Mouse (Mus musculus) MEL (cell line): ENCODE measurements at regions not wholly inside any gene's neighbourhood (a gene's known extent, or its start where the extent isn't known, plus 50 kb on each side); places are given as distances from the start of the nearest gene placed in this dataset.

Source experiments
- DNase-seq: peaks from one replicate; pipeline ENCODE4 v3.0.0; 2011; ENCODE audit warnings: low read depth, low spot score
- H3K27ac ChIP-seq: 2 replicates; pipeline ENCODE4 v1.5.1; 2012; ENCODE audit warnings: low read depth, mild to moderate bottlenecking, control low read depth, low read length, moderate library complexity; ENCODE audit not compliant: control insufficient read depth
- H3K27me3 ChIP-seq, 2 experiments: fragments of 150-350 bp in 1 of 2; sonication (generic) in 1 of 2; 2 replicates each; pipeline ENCODE4 v1.6.1; 2012; ENCODE audit warnings: low read length in 2 of 2, mild to moderate bottlenecking in 2 of 2, improper control_type of control experiment in 1 of 2, moderate library complexity in 1 of 2; ENCODE audit not compliant: insufficient read depth in 2 of 2, control insufficient read depth in 1 of 2
- H3K36me3 ChIP-seq, 2 experiments: 2 replicates each; pipeline ENCODE4 v1.6.1; 2012 to 2014; ENCODE audit warnings: low read length in 2 of 2, improper control_type of control experiment in 1 of 2, inconsistent platforms in 1 of 2, mild to moderate bottlenecking in 1 of 2; ENCODE audit not compliant: insufficient read depth in 2 of 2, control insufficient read depth in 1 of 2
- H3K4me1 ChIP-seq, 2 experiments: fragments of 150-350 bp in 1 of 2; sonication (generic) in 1 of 2; 2 replicates each; pipeline ENCODE4 v1.6.1; 2012; ENCODE audit warnings: low read length in 2 of 2, improper control_type of control experiment in 1 of 2, mild to moderate bottlenecking in 1 of 2; ENCODE audit not compliant: insufficient read depth in 2 of 2, control insufficient read depth in 1 of 2
- H3K4me3 ChIP-seq, 2 experiments: fragments of 150-350 bp in 1 of 2; sonication (generic) in 1 of 2; 2 replicates each; pipeline ENCODE4 v1.5.1; 2012; ENCODE audit warnings: low read depth in 2 of 2, low read length in 2 of 2, mild to moderate bottlenecking in 2 of 2, moderate library complexity in 2 of 2, control low read depth in 1 of 2, improper control_type of control experiment in 1 of 2; ENCODE audit not compliant: control insufficient read depth in 1 of 2, insufficient read depth in 1 of 2
- H3K79me2 ChIP-seq: 2 replicates; pipeline ENCODE4 v1.6.1; 2012; ENCODE audit warnings: mild to moderate bottlenecking, low read length, moderate library complexity; ENCODE audit not compliant: control insufficient read depth, poor library complexity, insufficient read depth
- H3K9ac ChIP-seq: 2 replicates; pipeline ENCODE4 v1.6.1; 2012; ENCODE audit warnings: low read depth, mild to moderate bottlenecking, control low read depth, low read length, moderate library complexity; ENCODE audit not compliant: control insufficient read depth, poor library complexity, severe bottlenecking
- H3K9me3 ChIP-seq: fragments of 150-350 bp; sonication (generic); replicated peaks from 2 replicates; pipeline ENCODE4 v1.6.1; 2012; ENCODE audit warnings: mild to moderate bottlenecking, low read length, improper control_type of control experiment, moderate library complexity; ENCODE audit not compliant: insufficient read depth
- ETS1 ChIP-seq: IDR thresholded peaks from 2 replicates; pipeline ENCODE4 v1.6.1; 2012; ENCODE audit warnings: low read depth, mild to moderate bottlenecking, inconsistent platforms, low read length, improper control_type of control experiment, moderate library complexity
- GATA1 ChIP-seq: IDR thresholded peaks from 2 replicates; pipeline ENCODE4 v1.6.1; 2011; ENCODE audit warnings: low read depth, low read length, improper control_type of control experiment
- MAFK ChIP-seq: IDR thresholded peaks from 2 replicates; pipeline ENCODE4 v1.6.1; 2011; ENCODE audit warnings: low read depth, mild to moderate bottlenecking, low read length, improper control_type of control experiment, borderline replicate concordance
- MAZ ChIP-seq: IDR thresholded peaks from 2 replicates; pipeline ENCODE4 v1.6.1; 2012; ENCODE audit warnings: low read depth, mild to moderate bottlenecking, inconsistent platforms, low read length, improper control_type of control experiment
- MEF2A ChIP-seq: IDR thresholded peaks from 2 replicates; pipeline ENCODE4 v1.6.1; 2014; ENCODE audit warnings: low read depth, mild to moderate bottlenecking, inconsistent platforms, low read length, improper control_type of control experiment; ENCODE audit not compliant: poor library complexity, insufficient replicate concordance, severe bottlenecking; ENCODE audit errors: extremely low read depth
- MXI1 ChIP-seq: IDR thresholded peaks from 2 replicates; pipeline ENCODE4 v1.6.1; 2011; ENCODE audit warnings: mild to moderate bottlenecking, low read depth, low read length, improper control_type of control experiment
- POLR2AphosphoS5 ChIP-seq: IDR thresholded peaks from 2 replicates; pipeline ENCODE4 v1.6.1; 2012; ENCODE audit warnings: low read depth, borderline replicate concordance, mild to moderate bottlenecking, inconsistent platforms, low read length, moderate library complexity, mixed read lengths
- RCOR1 ChIP-seq: IDR thresholded peaks from 2 replicates; pipeline ENCODE4 v1.6.1; 2012; ENCODE audit warnings: low read depth, mild to moderate bottlenecking, inconsistent platforms, low read length, improper control_type of control experiment
- SIN3A ChIP-seq: IDR thresholded peaks from 2 replicates; pipeline ENCODE4 v1.6.1; 2012; ENCODE audit warnings: low read length, improper control_type of control experiment, inconsistent platforms
- TCF12 ChIP-seq: IDR thresholded peaks from 2 replicates; pipeline ENCODE4 v1.6.1; 2014; ENCODE audit warnings: low read depth, mild to moderate bottlenecking, inconsistent platforms, low read length, improper control_type of control experiment, moderate library complexity
- USF1 ChIP-seq: IDR thresholded peaks from 2 replicates; pipeline ENCODE4 v1.6.1; 2014; ENCODE audit warnings: low read depth, mild to moderate bottlenecking, inconsistent platforms, low read length, improper control_type of control experiment, moderate library complexity
- ZKSCAN1 ChIP-seq: IDR thresholded peaks from 2 replicates; pipeline ENCODE4 v1.6.1; 2012; ENCODE audit warnings: low read depth, mild to moderate bottlenecking, inconsistent platforms, low read length, improper control_type of control experiment, moderate library complexity
- ZNF384 ChIP-seq: IDR thresholded peaks from 2 replicates; pipeline ENCODE4 v1.6.1; 2012; ENCODE audit warnings: low read depth, mild to moderate bottlenecking, inconsistent platforms, low read length, improper control_type of control experiment

- Histone ChIP-seq H3K27me3 (no peaks in the 10 kb centered on the region; a peak in 2 of 4 replicates), H3K4me1 (no peaks in the 10 kb centered on the region), H3K9ac (no peak overlapping the region), H3K36me3 (no peaks in the 10 kb centered on the region), H3K79me2 (no peaks in the 10 kb centered on the region; the same call in 1 of the 2 replicates), H3K27ac (no peak overlapping the region), H3K4me3 (no peak overlapping the region), H3K9me3 (no peaks in the 10 kb centered on the region)
- no peak for DNase-seq
- TF ChIP-seq SIN3A (no peak), MXI1 (no peak), ETS1 (no peak), POLR2AphosphoS5 (no peak)
Measured at GRCm38 (mm10) chr3:152026034-152026433, 140.0 kb downstream of the Gipc2 start.

DNA sequence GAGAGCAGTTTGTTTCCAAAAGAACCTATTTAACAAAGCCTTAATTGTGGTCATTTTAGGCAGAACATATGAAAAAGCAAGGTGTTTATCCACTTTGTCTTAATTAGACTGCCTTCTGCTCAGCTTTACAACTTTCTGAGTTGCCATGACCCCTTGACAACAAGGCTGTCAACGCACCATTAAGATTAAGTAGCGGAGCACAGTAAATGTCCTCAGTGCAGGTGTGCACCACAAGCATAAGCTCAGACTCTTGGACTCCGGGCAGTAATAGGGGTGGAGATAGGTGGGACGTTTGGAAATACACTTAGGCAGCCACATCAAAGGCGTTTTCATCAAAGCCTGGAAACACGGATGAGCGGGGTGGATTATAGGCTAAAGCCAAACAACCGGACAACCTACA is 140.9 kb downstream of the Gipc2 start:
- no peaks in the 10 kb centered on the region; a peak in 2 of 4 replicates for H3K27me3 ChIP-seq
- H3K79me2 ChIP-seq: no peaks in the 10 kb centered on the region; the same call in 1 of the 2 replicates
- H3K4me1 ChIP-seq: no peaks in the 10 kb centered on the region
- H3K27ac ChIP-seq: no peak overlapping the region
- DNase-seq: no peak
- no peak overlapping the region for H3K9ac ChIP-seq
- TF ChIP-seq RCOR1 (no peak), TCF12 (no peak)
- no peaks in the 10 kb centered on the region for H3K9me3 ChIP-seq
- no peaks in the 10 kb centered on the region for H3K36me3 ChIP-seq
- no peak overlapping the region for H3K4me3 ChIP-seq

DNA sequence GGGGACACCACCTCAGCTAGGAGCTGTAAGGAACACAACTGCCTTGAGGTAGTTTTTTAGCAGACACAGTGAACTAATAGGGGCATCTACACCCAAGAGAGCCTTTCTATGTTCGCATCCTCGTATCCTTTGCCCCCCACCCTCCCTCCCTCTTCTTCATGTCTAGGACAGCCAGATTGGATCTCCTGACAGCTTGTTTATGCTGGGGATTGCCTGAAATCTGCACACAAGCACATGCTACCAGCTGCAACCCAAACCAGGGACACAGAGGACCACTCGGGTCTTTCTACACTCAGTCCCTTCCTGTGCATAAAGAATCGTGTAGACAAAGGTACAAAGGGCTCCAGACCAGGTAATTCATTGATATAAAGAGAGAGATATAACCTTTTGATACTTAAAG is 159.3 kb downstream of the Gipc2 start:
- DNase-seq: no peak
- TF ChIP-seq GATA1 (no peak), USF1 (no peak), MAZ (no peak), ZNF384 (no peak), ZKSCAN1 (no peak), MEF2A (no peak), MAFK (no peak), MXI1 (no peak)
- H3K9me3 ChIP-seq: no peaks in the 10 kb centered on the region
- no peak overlapping the region for H3K4me3 ChIP-seq
- no peaks in the 10 kb centered on the region for H3K36me3 ChIP-seq
- no peaks in the 10 kb centered on the region for H3K27me3 ChIP-seq
- no peaks in the 10 kb centered on the region for H3K4me1 ChIP-seq
- H3K79me2 ChIP-seq: no peaks in the 10 kb centered on the region
- H3K9ac ChIP-seq: no peak overlapping the region
- H3K27ac ChIP-seq: no peak overlapping the region
